Mouse (Mus musculus) liver, adult 2 months (tissue): ENCODE data around the gene Nucks1. TPM values are rescaled to one million over a fixed set of nuclear protein-coding genes. Genes with fewer than 3 reads are reported as not detected.

Source experiments
- DNase-seq: peaks from one replicate; pipeline ENCODE4 v3.0.0-alpha.2; 2011; ENCODE audit warnings: low read depth, low spot score; ENCODE audit errors: extremely low read depth
- H3K27ac ChIP-seq: fragments of 200-500 bp; replicated peaks from 2 replicates; pipeline ENCODE4 v1.5.1; 2012; ENCODE audit warnings: low read depth, mild to moderate bottlenecking, control low read depth, inconsistent platforms, low read length; ENCODE audit not compliant: insufficient read depth
- H3K27me3 ChIP-seq: fragments of 200-500 bp; 2 replicates; pipeline ENCODE4 v1.6.1; 2012; ENCODE audit warnings: mild to moderate bottlenecking, moderate library complexity, low read length, inconsistent platforms; ENCODE audit not compliant: control insufficient read depth, insufficient read depth
- H3K36me3 ChIP-seq: fragments of 200-500 bp; 2 replicates; pipeline ENCODE4 v1.6.1; 2012; ENCODE audit warnings: low read length, inconsistent platforms; ENCODE audit not compliant: control insufficient read depth, insufficient read depth
- H3K4me1 ChIP-seq: fragments of 200-500 bp; 2 replicates; pipeline ENCODE4 v1.6.1; 2011; ENCODE audit warnings: low read length; ENCODE audit not compliant: control insufficient read depth, insufficient read depth
- H3K4me3 ChIP-seq: fragments of 200-500 bp; 2 replicates; pipeline ENCODE4 v1.5.1; 2011; ENCODE audit warnings: low read depth, mild to moderate bottlenecking, control low read depth, low read length, moderate library complexity; ENCODE audit not compliant: insufficient read depth
- H3K79me2 ChIP-seq: fragments of 200-500 bp; 2 replicates; pipeline ENCODE4 v1.6.1; 2012; ENCODE audit warnings: inconsistent platforms, mild to moderate bottlenecking, low read length, moderate library complexity; ENCODE audit not compliant: control insufficient read depth, insufficient read depth
- H3K9ac ChIP-seq: fragments of 200-500 bp; 2 replicates; pipeline ENCODE4 v1.6.1; 2012; ENCODE audit warnings: low read depth, mild to moderate bottlenecking, control low read depth, inconsistent platforms, low read length
- CTCF ChIP-seq: fragments of 200-500 bp; IDR thresholded peaks from 2 replicates; pipeline ENCODE4 v1.5.1; 2011; ENCODE audit warnings: low read depth, low read length, control low read depth
- POLR2A ChIP-seq: fragments of 200-500 bp; IDR thresholded peaks from 2 replicates; pipeline ENCODE4 v1.6.1; 2011; ENCODE audit warnings: low read length, control low read depth; ENCODE audit not compliant: insufficient read depth; ENCODE audit errors: extremely low read depth
- WGBS: fragments of 180-500 bp; shearing (Covaris S2); methylation state at CpG from one replicate; pipeline ENCODE4 v1.1.7; 2018; 5-methylcytosine and 5-hydroxymethylcytosine counted together
- polyA plus RNA-seq: library from polyadenylated mRNA; depleted of rRNA; stranded (reverse); fragments of >200 nt; gene quantifications from 2 replicates; pipeline ENCODE4 v1.2.3, GENCODE M21; 2012
- total RNA-seq: library from RNA; depleted of rRNA; stranded (reverse); fragments of >200 nt; gene quantifications from 2 replicates; pipeline ENCODE4 v1.2.3, GENCODE M21; 2014

Nucks1 gene
- total and polyA plus RNA-seq, 2 experiments, result 5.1 to 52.5 TPM

- Histone ChIP-seq H3K79me2 (no peaks in the 10 kb centered on the region), H3K4me3 (no peak overlapping the region), H3K27ac (no peak overlapping the region), H3K27me3 (no peaks in the 10 kb centered on the region), H3K9ac (no peak overlapping the region), H3K36me3 (no peaks in the 10 kb centered on the region), H3K4me1 (peaks cover 5% of the 10 kb centered on the region)
- DNase-seq, result no peak
- 86% methylated on average over 3 of the region's 3 CpGs for WGBS
- TF ChIP-seq POLR2A (no peak), CTCF (no peak)
Measured at GRCm38 (mm10) chr1:131955131-131955757, 44.9 kb downstream of the Nucks1 start.

- no peak for TF ChIP-seq POLR2A
- TF ChIP-seq CTCF, result no peak
- Histone ChIP-seq H3K36me3 (no peaks in the 10 kb centered on the region), H3K27me3 (no peaks in the 10 kb centered on the region), H3K79me2 (no peaks in the 10 kb centered on the region), H3K9ac (no peak overlapping the region), H3K4me1 (peaks cover 5% of the 10 kb centered on the region), H3K4me3 (no peak overlapping the region), H3K27ac (no peak overlapping the region)
- 23% methylated on average over 5 of the region's 5 CpGs for WGBS
- peak; percentile 73 for DNase-seq
Measured at GRCm38 (mm10) chr1:131957416-131957815, 47.1 kb downstream of the Nucks1 start.

- no peak overlapping the region for H3K27ac ChIP-seq
- 67% methylated on average over 2 of the region's 2 CpGs for WGBS
- H3K27me3 ChIP-seq, result no peaks in the 10 kb centered on the region
- no peaks in the 10 kb centered on the region for H3K36me3 ChIP-seq
- no peak overlapping the region for H3K9ac ChIP-seq
- H3K4me3 ChIP-seq, result no peak overlapping the region
- no peak for TF ChIP-seq CTCF
- TF ChIP-seq POLR2A, result no peak
- H3K79me2 ChIP-seq, result 0 out of 2 replicates have a peak, but pooled peaks cover 4% of the 10 kb centered on the region
- no peak for DNase-seq
- H3K4me1 ChIP-seq, result peaks cover 14% of the 10 kb centered on the region
Measured at GRCm38 (mm10) chr1:131961004-131961403, 50.7 kb downstream of the Nucks1 start.

GRCm38 (mm10) chr1:131962606-131963084 is 52.3 kb downstream of the Nucks1 start, which contains the start of gene Slc45a3:
Slc45a3 (plus strand) TSS chr1:131962967.
- DNase-seq, result no peak
- Histone ChIP-seq H3K4me3 (peak within 1 kb of the TSS; percentile 83), H3K9ac (peak within 1 kb of the TSS; percentile 90), H3K27ac (peak within 1 kb of the TSS; percentile 42), H3K79me2 (peaks cover 4% of the 10 kb centered on the region; the same call in 1 of the 2 replicates), H3K4me1 (peaks cover 18% of the 10 kb centered on the region), H3K36me3 (no peaks in the 10 kb centered on the region), H3K27me3 (no peaks in the 10 kb centered on the region)
- 1% methylated on average over 33 of the region's 35 CpGs for WGBS
- 0 out of 2 replicates have a peak, but pooled peaks have one; percentile 10 for TF ChIP-seq POLR2A
- no peak for TF ChIP-seq CTCF

GRCm38 (mm10) chr1:131963085-131963951 is 53.0 kb downstream of the Nucks1 start:
- no peaks in the 10 kb centered on the region for H3K36me3 ChIP-seq
- 3% methylated on average over 75 of the region's 76 CpGs for WGBS
- peak overlapping the region; percentile 42 for H3K27ac ChIP-seq

More at GRCm38 (mm10) chr1:131963085-131963951, 53.0 kb downstream of the Nucks1 start:
- Histone ChIP-seq H3K9ac (peak overlapping the region; percentile 90), H3K4me3 (peak overlapping the region; percentile 83), H3K79me2 (peaks cover 4% of the 10 kb centered on the region; the same call in 1 of the 2 replicates), H3K27me3 (no peaks in the 10 kb centered on the region), H3K4me1 (peaks cover 19% of the 10 kb centered on the region)
- DNase-seq, result no peak
- no peak for TF ChIP-seq POLR2A
- TF ChIP-seq CTCF, result no peak
